30 mouse cellular contexts compared by ENCODE assay signal in the genomic region with DNA sequence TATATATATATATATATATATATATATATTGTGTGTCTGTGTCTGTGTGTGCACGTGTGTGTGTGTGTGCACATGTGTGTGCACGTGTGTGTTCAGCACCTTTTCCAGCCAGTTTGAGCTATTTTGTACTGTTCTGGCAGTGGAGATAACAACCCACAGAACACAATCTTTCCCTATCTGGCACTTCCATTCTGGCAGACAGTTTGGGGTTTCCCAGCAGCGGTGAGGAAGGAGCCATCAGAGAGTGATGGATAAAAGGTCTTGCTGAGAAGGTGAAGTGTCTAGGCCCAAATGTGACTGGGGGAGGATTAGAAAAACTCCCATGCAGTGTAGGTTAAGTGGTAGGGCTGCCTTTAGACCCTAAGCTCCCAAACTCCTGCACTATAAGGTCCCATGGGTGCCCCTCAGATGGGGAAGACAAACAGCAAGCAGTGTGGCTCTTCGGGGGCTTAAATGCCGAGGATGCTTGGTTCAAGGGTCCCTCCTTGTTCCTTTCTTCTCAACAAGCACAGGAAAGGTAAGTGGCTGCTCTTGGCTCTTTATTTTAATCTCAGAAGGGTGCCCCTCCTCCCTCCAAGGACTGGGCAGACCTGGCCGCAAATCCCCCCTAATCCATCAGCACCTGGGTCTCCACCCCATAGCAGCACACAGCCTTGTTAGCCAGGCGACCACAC. TPM values are rescaled to one million over a fixed set of nuclear protein-coding genes. Genes with fewer than 3 reads are reported as not detected.
DNase-seq lines count a peak whose midpoint lies in the region; ATAC-seq and TF ChIP-seq lines count a peak whose summit lies in the region.
"Had no signal": no experiment of that assay in that cellular context is flagged by ENCODE, and none has a peak within 500 bp of the region (broad histone marks: within the 10 kb centered on the region; RNA-seq: fewer than 3 reads in every experiment).

A gene (plus strand): TSS at position 624 of the 674 bp plus-strand sequence.

- DNase-seq in liver, embryonic 11.5 days (ENCODE audit: low spot score): no peak
- DNase-seq in liver (no peak), G1E (ENCODE audit: low spot score) (no peak)
- DNase-seq in midbrain, embryonic 11.5 days (ENCODE audit: low spot score, missing footprints): peak; percentile 47
- DNase-seq in cerebellum, adult 18-20 months: no peak
- no peak for DNase-seq in thymus, postnatal 14 days
- DNase-seq: adrenal gland, postnatal 10 days; adrenal gland, postnatal 36 days; cerebellum, adult 2 months; cerebellum, adult 9-11 months; cerebellum, postnatal 25 days; embryo, embryonic 11 days; gastrocnemius, postnatal 25 days; heart, adult 18-20 months; heart, postnatal 10 days; heart, postnatal 36 days had no signal

- no peak within 1 kb of the TSS for H3K27ac ChIP-seq in liver, embryonic 11.5 days (ENCODE audit: low read depth, low read length)
- no peak within 1 kb of the TSS for H3K27ac ChIP-seq in midbrain, embryonic 11.5 days (ENCODE audit: low read depth, low read length)
- no peak within 1 kb of the TSS for H3K27ac ChIP-seq in midbrain, embryonic 13.5 days
- H3K27ac ChIP-seq: embryonic facial prominence, embryonic 10.5 days; embryonic facial prominence, embryonic 13.5 days; forebrain, embryonic 12.5 days; forebrain, embryonic 15.5 days; heart, embryonic 15.5 days; hindbrain, embryonic 10.5 days; hindbrain, embryonic 13.5 days had no signal

- H3K27me3 ChIP-seq in liver, embryonic 11.5 days (replicated peaks; ENCODE audit: control insufficient read depth, insufficient read depth, low read length): no peaks in the 10 kb centered on the region
- no peaks in the 10 kb centered on the region for H3K27me3 ChIP-seq in midbrain, embryonic 11.5 days (ENCODE audit: control insufficient read depth, insufficient read depth, low read length)
- H3K27me3 ChIP-seq in midbrain, embryonic 13.5 days: no peaks in the 10 kb centered on the region
- peaks cover 2% of the 10 kb centered on the region; the same call in 1 of the 2 replicates for H3K27me3 ChIP-seq in G1E (ENCODE audit: insufficient read depth, low read length)
- H3K27me3 ChIP-seq: embryonic facial prominence, embryonic 13.5 days; forebrain, embryonic 12.5 days; forebrain, embryonic 15.5 days; heart, embryonic 15.5 days; hindbrain, embryonic 13.5 days had no signal

- H3K4me3 ChIP-seq in liver, embryonic 11.5 days (ENCODE audit: low read depth, low read length): no peak within 1 kb of the TSS
- no peak within 1 kb of the TSS for H3K4me3 ChIP-seq in midbrain, embryonic 11.5 days (ENCODE audit: low read depth, low read length)
- no peak within 1 kb of the TSS for H3K4me3 ChIP-seq in midbrain, embryonic 13.5 days (replicated peaks)
- 0 out of 2 replicates have a peak within 1 kb of the TSS, but pooled peaks have one; percentile 13 for H3K4me3 ChIP-seq in G1E (ENCODE audit: low read depth, low read length)
- H3K4me3 ChIP-seq: embryonic facial prominence, embryonic 10.5 days; embryonic facial prominence, embryonic 13.5 days; erythroblast, embryonic 14.5 days; forebrain, embryonic 12.5 days; forebrain, embryonic 15.5 days; heart, embryonic 12.5 days; heart, embryonic 15.5 days; hindbrain, embryonic 10.5 days; hindbrain, embryonic 13.5 days had no signal

- no peak for TF ChIP-seq CTCF in G1E (IDR thresholded peaks at IDR 0.05; ENCODE audit: low read depth, low read length)

- 59% methylated on average over 7 of the region's 7 CpGs for WGBS in liver, embryonic 11.5 days
- WGBS in midbrain, embryonic 11.5 days: 71% methylated on average over 7 of the region's 7 CpGs
- WGBS in midbrain, embryonic 13.5 days: 72% methylated on average over 7 of the region's 7 CpGs

- no peaks in the 10 kb centered on the region for H3K36me3 ChIP-seq in liver, embryonic 11.5 days (ENCODE audit: control insufficient read depth, insufficient read depth, low read length)
- no peaks in the 10 kb centered on the region for H3K36me3 ChIP-seq in midbrain, embryonic 11.5 days (ENCODE audit: control insufficient read depth, insufficient read depth, low read length)
- no peaks in the 10 kb centered on the region for H3K36me3 ChIP-seq in midbrain, embryonic 13.5 days
- no peaks in the 10 kb centered on the region for H3K36me3 ChIP-seq in G1E (replicated peaks)
- H3K36me3 ChIP-seq: embryonic facial prominence, embryonic 10.5 days; embryonic facial prominence, embryonic 13.5 days; forebrain, embryonic 12.5 days; forebrain, embryonic 15.5 days; heart, embryonic 12.5 days; heart, embryonic 15.5 days; hindbrain, embryonic 10.5 days; hindbrain, embryonic 13.5 days had no signal

- H3K4me1 ChIP-seq in liver, embryonic 11.5 days (replicated peaks; ENCODE audit: control insufficient read depth, insufficient read depth, low read length): no peaks in the 10 kb centered on the region
- no peaks in the 10 kb centered on the region for H3K4me1 ChIP-seq in midbrain, embryonic 11.5 days (ENCODE audit: control insufficient read depth, insufficient read depth, low read length)
- H3K4me1 ChIP-seq in midbrain, embryonic 13.5 days (replicated peaks): no peaks in the 10 kb centered on the region
- no peaks in the 10 kb centered on the region for H3K4me1 ChIP-seq in G1E (ENCODE audit: insufficient read depth, low read depth, low read length)
- H3K4me1 ChIP-seq: embryonic facial prominence, embryonic 13.5 days; forebrain, embryonic 12.5 days; forebrain, embryonic 15.5 days; heart, embryonic 12.5 days; heart, embryonic 15.5 days; hindbrain, embryonic 13.5 days had no signal

- H3K9ac ChIP-seq in liver, embryonic 11.5 days (ENCODE audit: low read depth, low read length): no peak within 1 kb of the TSS
- no peak within 1 kb of the TSS for H3K9ac ChIP-seq in midbrain, embryonic 11.5 days (ENCODE audit: low read length)
- no peak within 1 kb of the TSS for H3K9ac ChIP-seq in midbrain, embryonic 13.5 days (replicated peaks)
- H3K9ac ChIP-seq: embryonic facial prominence, embryonic 13.5 days; forebrain, embryonic 12.5 days; forebrain, embryonic 15.5 days; heart, embryonic 12.5 days; heart, embryonic 15.5 days; hindbrain, embryonic 13.5 days had no signal

- no peak within 1 kb of the TSS for H3K4me2 ChIP-seq in liver, embryonic 11.5 days
- no peak within 1 kb of the TSS for H3K4me2 ChIP-seq in midbrain, embryonic 11.5 days
- no peak within 1 kb of the TSS for H3K4me2 ChIP-seq in midbrain, embryonic 13.5 days (replicated peaks)
- H3K4me2 ChIP-seq: embryonic facial prominence, embryonic 13.5 days; forebrain, embryonic 12.5 days; forebrain, embryonic 15.5 days; heart, embryonic 12.5 days; heart, embryonic 15.5 days; hindbrain, embryonic 13.5 days had no signal

- ATAC-seq in liver, embryonic 11.5 days (replicated peaks; ENCODE audit: low FRiP score): peak; percentile 43; the same call in 1 of the 2 replicates
- no peak for ATAC-seq in midbrain, embryonic 11.5 days (ENCODE audit: low FRiP score)
- ATAC-seq in midbrain, embryonic 13.5 days: no peak
- no peak for ATAC-seq in G1E (ENCODE audit: extremely low read depth, insufficient number of reproducible peaks, low FRiP score, poor library complexity, severe bottlenecking)
- ATAC-seq in megakaryocyte progenitor cell, adult 5-6 weeks (replicated peaks; ENCODE audit: poor library complexity): peak; percentile 71
- ATAC-seq: forebrain, embryonic 15.5 days; Patski had no signal

- H3K9me3 ChIP-seq in liver, embryonic 11.5 days (ENCODE audit: control insufficient read depth, low read length): no peaks in the 10 kb centered on the region
- H3K9me3 ChIP-seq in midbrain, embryonic 11.5 days (ENCODE audit: control insufficient read depth, low read length): no peaks in the 10 kb centered on the region
- H3K9me3 ChIP-seq in midbrain, embryonic 13.5 days: no peaks in the 10 kb centered on the region
- H3K9me3 ChIP-seq in G1E (replicated peaks): peaks cover 55% of the 10 kb centered on the region
- H3K9me3 ChIP-seq: embryonic facial prominence, embryonic 10.5 days; embryonic facial prominence, embryonic 13.5 days; forebrain, embryonic 12.5 days; forebrain, embryonic 15.5 days; heart, embryonic 12.5 days; heart, embryonic 15.5 days; hindbrain, embryonic 10.5 days; hindbrain, embryonic 13.5 days had no signal

RNA-seq across cellular contexts. Expression of the gene that starts here (rescaled TPM):
- not detected in 2 replicates for polyA plus RNA-seq in liver, embryonic 11.5 days (2014; fragmentation: Nextera tagmentation; extraction: Ambion mirVana)
- not detected in 2 replicates for polyA plus RNA-seq in midbrain, embryonic 11.5 days (2014; fragmentation: Nextera tagmentation; extraction: Ambion mirVana)
- polyA plus RNA-seq in midbrain, embryonic 13.5 days (2015; fragmentation: Nextera tagmentation; extraction: Ambion mirVana): not detected in 2 replicates
- total RNA-seq in G1E (2014; fragmentation: Nextera tagmentation) (not detected in 2 replicates), G1E (2017) (not detected in 2 replicates)
- not detected in 2 replicates for polyA plus RNA-seq in G1E (2012)
- total RNA-seq in megakaryocyte progenitor cell, adult 5-6 weeks (2015): not detected in 2 replicates
- total RNA-seq in megakaryocyte progenitor cell, adult 5-6 weeks (2017): not detected in 2 replicates
- total RNA-seq: adrenal gland, postnatal 10 days; ES-E14; heart, adult 18-20 months; heart, postnatal 10 days; heart, postnatal 36 days had no signal
- polyA plus RNA-seq: embryonic facial prominence, embryonic 10.5 days; embryonic facial prominence, embryonic 13.5 days; erythroblast, embryonic 14.5 days; forebrain, embryonic 12.5 days; forebrain, embryonic 15.5 days; gonadal fat pad, adult 2 months; heart, embryonic 12.5 days; heart, embryonic 15.5 days; hindbrain, embryonic 10.5 days; hindbrain, embryonic 13.5 days; Patski had no signal

Comparison
In these comparisons a context has a peak if more than half of its experiments do, and no peak if none do; other contexts are left out.
1. Peak in ATAC-seq in liver, embryonic 11.5 days; RNA of the gene not detected or under 1 TPM.
2. Peak in DNase-seq in midbrain, embryonic 11.5 days; RNA of the gene not detected or under 1 TPM.
3. Peak in ATAC-seq in megakaryocyte progenitor cell, adult 5-6 weeks; RNA of the gene not detected or under 1 TPM.